Mouse (Mus musculus): ENCODE results near the gene Tbc1d2b. TPM values are rescaled to one million over a fixed set of nuclear protein-coding genes. Genes with fewer than 3 reads are reported as not detected.

The Tbc1d2b gene
- polyA plus RNA-seq, 1 experiment from 2014 or later: 12.9 TPM

- 61% methylated on average over 5 of the region's 5 CpGs for WGBS
- H3K4me3 ChIP-seq (ENCODE audit: low read length): no peak overlapping the region
Measured at GRCm38 (mm10) chr9:90166615-90167014, 104.0 kb downstream of the Tbc1d2b start.

DNA sequence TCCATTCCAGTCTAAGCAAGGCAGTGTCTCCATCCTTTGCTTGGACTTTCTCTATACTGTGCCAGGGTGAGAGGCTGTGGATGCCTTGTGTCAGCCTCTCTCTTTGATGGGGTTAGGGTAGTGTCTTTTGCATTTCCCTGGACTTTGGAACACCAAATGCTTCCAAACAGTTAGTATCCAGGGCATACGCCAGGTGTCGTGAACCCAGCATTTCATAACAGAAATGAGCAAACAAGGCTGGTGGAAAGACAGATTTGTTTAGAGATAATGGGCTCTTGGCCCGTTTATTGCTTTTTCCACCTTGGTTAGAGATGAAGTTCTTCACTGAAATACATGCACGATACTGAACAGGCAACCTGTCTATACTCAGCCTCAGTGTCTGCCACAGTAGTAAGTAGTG lies 105.0 kb downstream of the Tbc1d2b start:
- no peak for ATAC-seq (ENCODE audit: low FRiP score, low TSS enrichment)
- WGBS: 84% methylated on average over 4 of the region's 4 CpGs

More at GRCm38 (mm10) chr9:90166615-90167014, 104.0 kb downstream of the Tbc1d2b start:
- Histone ChIP-seq H3K27me3 (ENCODE audit: insufficient read depth, low read length) (no peaks in the 10 kb centered on the region), H3K4me1 (ENCODE audit: insufficient read depth, low read length) (peaks cover 10% of the 10 kb centered on the region; the same call in 1 of the 2 replicates), H3K36me3 (ENCODE audit: insufficient read depth, low read length) (0 out of 2 replicates have a peak, but pooled peaks cover under 1% of the 10 kb centered on the region), H3K9ac (replicated peaks; ENCODE audit: low read length) (no peak overlapping the region), H3K4me2 (replicated peaks; ENCODE audit: low read depth, low read length) (no peak overlapping the region), H3K27ac (ENCODE audit: low read length) (no peak overlapping the region), H3K9me3 (ENCODE audit: low read length) (no peaks in the 10 kb centered on the region)
- ATAC-seq (ENCODE audit: low FRiP score, low TSS enrichment): no peak

GRCm38 (mm10) chr9:90164670-90165453 lies 105.7 kb downstream of the Tbc1d2b start:
- no peaks in the 10 kb centered on the region for H3K9me3 ChIP-seq (ENCODE audit: low read length)
- H3K4me2 ChIP-seq (replicated peaks; ENCODE audit: low read depth, low read length): peak overlapping the region; percentile 63
- H3K27ac ChIP-seq (ENCODE audit: low read length): no peak overlapping the region
- H3K36me3 ChIP-seq (ENCODE audit: insufficient read depth, low read length): no peaks in the 10 kb centered on the region
- 63% methylated on average over 4 of the region's 4 CpGs for WGBS
- no peak overlapping the region for H3K9ac ChIP-seq (replicated peaks; ENCODE audit: low read length)
- no peak for ATAC-seq (ENCODE audit: low FRiP score, low TSS enrichment)
- H3K4me3 ChIP-seq (ENCODE audit: low read length): no peak overlapping the region
- H3K4me1 ChIP-seq (ENCODE audit: insufficient read depth, low read length): peaks cover 10% of the 10 kb centered on the region; the same call in 1 of the 2 replicates
- H3K27me3 ChIP-seq (ENCODE audit: insufficient read depth, low read length): no peaks in the 10 kb centered on the region

More for the DNA sequence above, 105.0 kb downstream of the Tbc1d2b start:
- H3K9me3 ChIP-seq (ENCODE audit: low read length): no peaks in the 10 kb centered on the region
- no peak overlapping the region for H3K4me2 ChIP-seq (replicated peaks; ENCODE audit: low read depth, low read length)
- H3K27me3 ChIP-seq (ENCODE audit: insufficient read depth, low read length): no peaks in the 10 kb centered on the region
- H3K27ac ChIP-seq (ENCODE audit: low read length): no peak overlapping the region
- peaks cover 10% of the 10 kb centered on the region; the same call in 1 of the 2 replicates for H3K4me1 ChIP-seq (ENCODE audit: insufficient read depth, low read length)
- H3K4me3 ChIP-seq (ENCODE audit: low read length): no peak overlapping the region
- H3K9ac ChIP-seq (replicated peaks; ENCODE audit: low read length): no peak overlapping the region
- no peaks in the 10 kb centered on the region for H3K36me3 ChIP-seq (ENCODE audit: insufficient read depth, low read length)

DNA sequence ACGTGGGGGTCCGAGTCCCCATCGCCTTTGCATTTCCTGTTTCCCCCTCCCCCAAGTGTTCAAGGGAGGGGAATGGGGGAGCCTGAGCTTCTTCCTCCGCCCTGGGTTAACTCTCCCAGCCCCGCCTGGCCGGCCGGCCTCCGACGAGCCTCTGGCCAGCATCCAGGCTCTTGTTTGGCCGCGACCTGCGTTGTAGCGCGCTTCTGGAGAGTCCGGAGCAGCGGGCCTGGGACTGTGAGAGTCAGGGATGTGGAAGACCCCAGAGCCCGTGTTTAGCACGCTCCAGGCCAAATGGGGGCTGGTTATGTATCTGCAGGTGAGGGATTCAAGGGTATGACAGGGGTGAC lies 106.9 kb downstream of the Tbc1d2b start:
- Histone ChIP-seq H3K27me3 (ENCODE audit: insufficient read depth, low read length) (no peaks in the 10 kb centered on the region), H3K9me3 (ENCODE audit: low read length) (no peaks in the 10 kb centered on the region), H3K4me1 (ENCODE audit: insufficient read depth, low read length) (peaks cover 10% of the 10 kb centered on the region; the same call in 1 of the 2 replicates), H3K27ac (ENCODE audit: low read length) (0 out of 2 replicates have a peak overlapping the region, but pooled peaks have one; percentile 6), H3K36me3 (ENCODE audit: insufficient read depth, low read length) (no peaks in the 10 kb centered on the region), H3K9ac (replicated peaks; ENCODE audit: low read length) (peak overlapping the region; percentile 51), H3K4me3 (ENCODE audit: low read length) (peak overlapping the region; percentile 52), H3K4me2 (replicated peaks; ENCODE audit: low read depth, low read length) (peak overlapping the region; percentile 63)
- WGBS: 0% methylated on average over 18 of the region's 18 CpGs
- peak; percentile 62 for ATAC-seq (ENCODE audit: low FRiP score, low TSS enrichment)

DNA sequence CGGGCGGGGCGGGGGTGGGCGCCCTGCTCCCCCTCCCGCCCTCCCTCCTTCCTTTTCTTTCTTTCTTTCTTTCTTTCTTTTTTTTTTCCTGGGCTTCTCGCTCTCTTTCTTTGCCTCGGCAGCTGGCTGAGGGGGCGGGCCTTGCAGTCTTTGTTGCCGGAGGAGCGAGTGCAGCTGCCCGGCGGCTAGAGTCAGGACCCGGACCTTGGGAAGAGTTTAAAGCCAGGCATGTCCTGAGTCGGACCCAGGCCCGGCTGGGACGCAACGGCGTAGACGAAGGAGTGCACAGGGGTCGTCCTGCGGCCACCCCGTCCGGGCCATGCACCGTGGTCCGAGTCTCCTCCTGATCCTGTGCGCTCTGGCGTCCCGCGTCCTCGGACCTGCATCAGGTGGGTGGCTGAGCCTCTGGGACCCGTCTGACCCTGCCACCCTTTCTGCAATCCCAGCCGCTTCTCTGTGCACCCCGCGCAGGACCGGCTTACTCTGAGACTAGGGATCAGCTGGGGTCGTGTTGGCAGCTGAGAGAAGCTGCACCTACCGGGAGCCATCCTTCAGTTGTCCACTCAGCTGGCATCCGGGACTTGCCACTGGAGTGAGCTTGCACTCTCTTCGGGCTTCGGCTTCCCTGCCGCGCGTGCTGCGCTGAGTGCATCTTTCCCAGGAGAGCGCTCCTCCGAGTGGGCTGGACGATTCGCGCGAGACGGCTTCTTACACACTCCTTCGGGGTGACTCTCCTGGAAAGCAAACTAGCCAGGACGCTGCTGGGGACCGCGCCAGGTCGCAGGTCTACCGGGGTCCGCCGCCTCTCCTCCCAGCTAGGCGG lies 107.5 kb downstream of the Tbc1d2b start, which contains the start of gene Adamts7:
Gene Adamts7 (plus strand): TSS at position 144 of the 823 bp plus-strand sequence.
- H3K4me2 ChIP-seq (replicated peaks; ENCODE audit: low read depth, low read length): peak within 1 kb of the TSS; percentile 63
- no peaks in the 10 kb centered on the region for H3K27me3 ChIP-seq (ENCODE audit: insufficient read depth, low read length)
- WGBS: under 1% methylated on average over 54 of the region's 60 CpGs
- H3K36me3 ChIP-seq (ENCODE audit: insufficient read depth, low read length): no peaks in the 10 kb centered on the region
- H3K4me3 ChIP-seq (ENCODE audit: low read length): peak within 1 kb of the TSS; percentile 52
- H3K27ac ChIP-seq (ENCODE audit: low read length): peak within 1 kb of the TSS; percentile 41; the same call in 1 of the 2 replicates
- ATAC-seq (ENCODE audit: low FRiP score, low TSS enrichment): peak; percentile 81
- H3K4me1 ChIP-seq (ENCODE audit: insufficient read depth, low read length): peaks cover 10% of the 10 kb centered on the region; the same call in 1 of the 2 replicates
- H3K9me3 ChIP-seq (ENCODE audit: low read length): no peaks in the 10 kb centered on the region
- peak within 1 kb of the TSS; percentile 51 for H3K9ac ChIP-seq (replicated peaks; ENCODE audit: low read length)

DNA sequence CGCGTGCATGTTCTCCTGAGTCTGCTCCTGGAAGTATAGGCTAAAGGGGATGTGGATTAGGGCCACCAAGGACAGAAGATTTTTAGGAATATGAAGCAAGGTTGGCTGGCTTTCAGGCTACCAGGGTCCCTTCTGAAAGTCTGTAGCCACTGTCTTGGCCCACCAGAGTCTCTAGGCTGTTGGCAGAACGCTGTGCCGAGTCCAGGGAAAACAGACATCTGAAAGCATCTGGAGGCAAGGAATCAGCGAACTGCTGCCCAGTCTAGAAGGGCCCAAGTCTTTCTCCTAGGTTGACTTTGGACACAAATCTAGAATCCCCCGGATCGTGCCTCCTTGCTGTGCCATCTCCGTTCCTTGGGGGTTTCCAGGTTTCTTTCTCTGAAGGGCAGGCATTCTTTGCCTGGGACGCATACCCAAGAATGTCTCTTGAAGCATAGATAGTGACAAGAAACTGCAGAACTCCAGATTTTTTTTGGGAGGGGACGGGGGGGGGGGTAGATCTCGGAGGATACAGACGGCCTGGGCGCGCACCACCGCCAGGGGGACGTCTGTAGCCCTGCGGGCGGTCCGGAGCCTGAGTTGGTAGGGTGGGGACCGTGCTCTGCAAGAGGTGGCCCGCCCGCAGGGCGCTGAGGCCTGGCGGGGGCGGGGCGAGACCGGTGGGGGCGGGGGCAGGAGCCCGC lies 108.2 kb downstream of the Tbc1d2b start:
- Histone ChIP-seq H3K36me3 (ENCODE audit: insufficient read depth, low read length) (no peaks in the 10 kb centered on the region), H3K9ac (replicated peaks; ENCODE audit: low read length) (peak overlapping the region; percentile 51), H3K27ac (ENCODE audit: low read length) (0 out of 2 replicates have a peak overlapping the region, but pooled peaks have one; percentile 41), H3K4me2 (replicated peaks; ENCODE audit: low read depth, low read length) (peak overlapping the region; percentile 63), H3K27me3 (ENCODE audit: insufficient read depth, low read length) (no peaks in the 10 kb centered on the region), H3K9me3 (ENCODE audit: low read length) (no peaks in the 10 kb centered on the region), H3K4me3 (ENCODE audit: low read length) (peak overlapping the region; percentile 52), H3K4me1 (ENCODE audit: insufficient read depth, low read length) (peaks cover 10% of the 10 kb centered on the region; the same call in 1 of the 2 replicates)
- peak; percentile 94 for ATAC-seq (ENCODE audit: low FRiP score, low TSS enrichment)
- WGBS: 14% methylated on average over 19 of the region's 29 CpGs

Other genes starting within 250 kb of the Tbc1d2b start
- gene Ctsh, start 216.7 kb downstream of the Tbc1d2b start, polyA plus RNA-seq (2015; fragmentation: Nextera tagmentation; extraction: Ambion mirVana): 123 and 152 TPM in 2 replicates
- 444 and 471 TPM in 2 replicates for gene Morf4l1, start 156.0 kb downstream of the Tbc1d2b start, polyA plus RNA-seq (2015; fragmentation: Nextera tagmentation; extraction: Ambion mirVana)
- gene Adamts7, start 107.7 kb downstream of the Tbc1d2b start, polyA plus RNA-seq (2015; fragmentation: Nextera tagmentation; extraction: Ambion mirVana): 16.5 and 17.5 TPM in 2 replicates